Mouse (Mus musculus) ES-CJ7 (cell line): ENCODE measurements around the gene Nmd3.

Experiments
- DNase-seq: peaks from one replicate; pipeline ENCODE4 v3.0.0; 2011; ENCODE audit warnings: low read depth, low spot score

The Nmd3 gene

GRCm38 (mm10) chr3:69721814-69722186, at the start of gene Nmd3:
Gene Nmd3 (plus strand): TSS chr3:69721985.
- DNase-seq, result peak; percentile 98

GRCm38 (mm10) chr3:69673351-69673750, 48.4 kb upstream of the Nmd3 start:
- no peak for DNase-seq

- no peak for DNase-seq
These were observed 47.6 kb upstream of the Nmd3 start for GRCm38 (mm10) chr3:69674206-69674605.

- no peak for DNase-seq
These were observed 32.0 kb upstream of the Nmd3 start for GRCm38 (mm10) chr3:69689791-69690190.

- no peak for DNase-seq
These were observed 30.8 kb upstream of the Nmd3 start for GRCm38 (mm10) chr3:69690939-69691338.

GRCm38 (mm10) chr3:69699851-69700500, 21.8 kb upstream of the Nmd3 start:
- DNase-seq, result peak; percentile 58

- DNase-seq, result no peak
These were observed 19.9 kb upstream of the Nmd3 start for GRCm38 (mm10) chr3:69701905-69702304.

GRCm38 (mm10) chr3:69702421-69702820, 19.4 kb upstream of the Nmd3 start:
- DNase-seq, result no peak

GRCm38 (mm10) chr3:69709043-69709929, 12.5 kb upstream of the Nmd3 start:
- no peak for DNase-seq

GRCm38 (mm10) chr3:69711907-69712600, 9.7 kb upstream of the Nmd3 start:
- DNase-seq, result peak; percentile 55

- DNase-seq, result no peak
These were observed 4.3 kb upstream of the Nmd3 start for GRCm38 (mm10) chr3:69717476-69717875.

- peak; percentile 52 for DNase-seq
These were observed 542 bp downstream of the Nmd3 start for GRCm38 (mm10) chr3:69722187-69722867.

GRCm38 (mm10) chr3:69723161-69723560, 1.4 kb downstream of the Nmd3 start:
- no peak for DNase-seq

- DNase-seq, result no peak
These were observed 9.1 kb downstream of the Nmd3 start for GRCm38 (mm10) chr3:69730930-69731329.

GRCm38 (mm10) chr3:69733939-69734338, 12.2 kb downstream of the Nmd3 start:
- no peak for DNase-seq

- DNase-seq, result peak; percentile 84
These were observed 33.4 kb downstream of the Nmd3 start for GRCm38 (mm10) chr3:69755192-69755591.

GRCm38 (mm10) chr3:69755968-69756367, 34.2 kb downstream of the Nmd3 start:
- no peak for DNase-seq

- DNase-seq, result peak; percentile 88
These were observed 34.7 kb downstream of the Nmd3 start for GRCm38 (mm10) chr3:69756499-69756898.

GRCm38 (mm10) chr3:69757456-69757855, 35.7 kb downstream of the Nmd3 start:
- DNase-seq, result no peak

- no peak for DNase-seq
These were observed 38.3 kb downstream of the Nmd3 start for GRCm38 (mm10) chr3:69760081-69760480.

- no peak for DNase-seq
These were observed 39.4 kb downstream of the Nmd3 start for GRCm38 (mm10) chr3:69761195-69761594.
